Mouse (Mus musculus) thymus, adult 2 months (tissue): ENCODE results near the gene Crocc2.

ENCODE experiments used
- CTCF ChIP-seq: fragments of 200-500 bp; IDR thresholded peaks from 2 replicates; pipeline ENCODE4 v1.5.1; 2012; ENCODE audit warnings: mild to moderate bottlenecking, control low read depth, low read length, moderate library complexity, borderline replicate concordance; ENCODE audit not compliant: control insufficient read depth, poor library complexity, insufficient read depth; ENCODE audit errors: extremely low read depth
- POLR2A ChIP-seq: fragments of 200-500 bp; IDR thresholded peaks from 2 replicates; pipeline ENCODE4 v1.6.1; 2012; ENCODE audit warnings: mild to moderate bottlenecking, low read length, control low read depth, moderate library complexity; ENCODE audit not compliant: control insufficient read depth, poor library complexity, insufficient read depth; ENCODE audit errors: extremely low read depth

GRCm38 (mm10) chr1:93124066-93124465, 44.5 kb upstream of the Crocc2 start:
- no peak for TF ChIP-seq CTCF
- no peak for TF ChIP-seq POLR2A
